Mouse (Mus musculus) MEL (cell line): Measurements from ENCODE around the gene Gpx4. TPM values are rescaled to one million over a fixed set of nuclear protein-coding genes. Genes with fewer than 3 reads are reported as not detected.

Experiments used
- DNase-seq: peaks from one replicate; pipeline ENCODE4 v3.0.0; 2011; ENCODE audit warnings: low read depth, low spot score
- H3K27ac ChIP-seq: 2 replicates; pipeline ENCODE4 v1.5.1; 2012; ENCODE audit warnings: low read depth, mild to moderate bottlenecking, control low read depth, low read length, moderate library complexity; ENCODE audit not compliant: control insufficient read depth
- H3K27me3 ChIP-seq, 2 experiments: fragments of 150-350 bp in 1 of 2; sonication (generic) in 1 of 2; 2 replicates each; pipeline ENCODE4 v1.6.1; 2012; ENCODE audit warnings: low read length in 2 of 2, mild to moderate bottlenecking in 2 of 2, improper control_type of control experiment in 1 of 2, moderate library complexity in 1 of 2; ENCODE audit not compliant: insufficient read depth in 2 of 2, control insufficient read depth in 1 of 2
- H3K36me3 ChIP-seq, 2 experiments: 2 replicates each; pipeline ENCODE4 v1.6.1; 2012 to 2014; ENCODE audit warnings: low read length in 2 of 2, improper control_type of control experiment in 1 of 2, inconsistent platforms in 1 of 2, mild to moderate bottlenecking in 1 of 2; ENCODE audit not compliant: insufficient read depth in 2 of 2, control insufficient read depth in 1 of 2
- H3K4me1 ChIP-seq, 2 experiments: fragments of 150-350 bp in 1 of 2; sonication (generic) in 1 of 2; 2 replicates each; pipeline ENCODE4 v1.6.1; 2012; ENCODE audit warnings: low read length in 2 of 2, improper control_type of control experiment in 1 of 2, mild to moderate bottlenecking in 1 of 2; ENCODE audit not compliant: insufficient read depth in 2 of 2, control insufficient read depth in 1 of 2
- H3K4me3 ChIP-seq, 2 experiments: fragments of 150-350 bp in 1 of 2; sonication (generic) in 1 of 2; 2 replicates each; pipeline ENCODE4 v1.5.1; 2012; ENCODE audit warnings: low read depth in 2 of 2, low read length in 2 of 2, mild to moderate bottlenecking in 2 of 2, moderate library complexity in 2 of 2, control low read depth in 1 of 2, improper control_type of control experiment in 1 of 2; ENCODE audit not compliant: control insufficient read depth in 1 of 2, insufficient read depth in 1 of 2
- H3K79me2 ChIP-seq: 2 replicates; pipeline ENCODE4 v1.6.1; 2012; ENCODE audit warnings: mild to moderate bottlenecking, low read length, moderate library complexity; ENCODE audit not compliant: control insufficient read depth, poor library complexity, insufficient read depth
- H3K9ac ChIP-seq: 2 replicates; pipeline ENCODE4 v1.6.1; 2012; ENCODE audit warnings: low read depth, mild to moderate bottlenecking, control low read depth, low read length, moderate library complexity; ENCODE audit not compliant: control insufficient read depth, poor library complexity, severe bottlenecking
- H3K9me3 ChIP-seq: fragments of 150-350 bp; sonication (generic); replicated peaks from 2 replicates; pipeline ENCODE4 v1.6.1; 2012; ENCODE audit warnings: mild to moderate bottlenecking, low read length, improper control_type of control experiment, moderate library complexity; ENCODE audit not compliant: insufficient read depth
- BHLHE40 ChIP-seq: IDR thresholded peaks from 2 replicates; pipeline ENCODE4 v1.6.1; 2012; ENCODE audit warnings: low read depth, mild to moderate bottlenecking, inconsistent platforms, low read length, improper control_type of control experiment, borderline replicate concordance
- CHD1 ChIP-seq: IDR thresholded peaks from 2 replicates; pipeline ENCODE4 v1.6.1; 2012; ENCODE audit warnings: low read depth, mild to moderate bottlenecking, inconsistent platforms, low read length, improper control_type of control experiment
- CHD2 ChIP-seq: IDR thresholded peaks from 2 replicates; pipeline ENCODE4 v1.6.1; 2011; ENCODE audit warnings: low read length, improper control_type of control experiment
- CTCF ChIP-seq, 3 experiments: IDR thresholded peaks in 2 of 3; conservative IDR thresholded peaks in 1 of 3; 2 replicates each; pipeline ENCODE4 v1.5.1; 2011 to 2012; ENCODE audit warnings: low read length in 3 of 3, low read depth in 2 of 3, mild to moderate bottlenecking in 2 of 3, improper control_type of control experiment in 1 of 3, inconsistent platforms in 1 of 3, mixed read lengths in 1 of 3, moderate library complexity in 1 of 3; ENCODE audit not compliant: control insufficient read depth in 1 of 3, insufficient read depth in 1 of 3, poor library complexity in 1 of 3, severe bottlenecking in 1 of 3
- E2F4 ChIP-seq: IDR thresholded peaks from 2 replicates; pipeline ENCODE4 v1.6.1; 2011; ENCODE audit warnings: low read depth, low read length, improper control_type of control experiment, borderline replicate concordance
- ELF1 ChIP-seq: IDR thresholded peaks from 2 replicates; pipeline ENCODE4 v1.6.1; 2014; ENCODE audit warnings: low read depth, mild to moderate bottlenecking, inconsistent platforms, low read length, improper control_type of control experiment, moderate library complexity
- EP300 ChIP-seq, 2 experiments: IDR thresholded peaks; 2 replicates each; pipeline ENCODE4 v1.6.1; 2011; ENCODE audit warnings: improper control_type of control experiment in 2 of 2, low read length in 2 of 2, low read depth in 1 of 2, mild to moderate bottlenecking in 1 of 2
- ETS1 ChIP-seq: IDR thresholded peaks from 2 replicates; pipeline ENCODE4 v1.6.1; 2012; ENCODE audit warnings: low read depth, mild to moderate bottlenecking, inconsistent platforms, low read length, improper control_type of control experiment, moderate library complexity
- GABPA ChIP-seq: IDR thresholded peaks from 2 replicates; pipeline ENCODE4 v1.6.1; 2012; ENCODE audit warnings: low read depth, mild to moderate bottlenecking, inconsistent platforms, low read length, improper control_type of control experiment, moderate library complexity
- GATA1 ChIP-seq: IDR thresholded peaks from 2 replicates; pipeline ENCODE4 v1.6.1; 2011; ENCODE audit warnings: low read depth, low read length, improper control_type of control experiment
- HCFC1 ChIP-seq: IDR thresholded peaks from 2 replicates; pipeline ENCODE4 v1.6.1; 2012; ENCODE audit warnings: low read depth, mild to moderate bottlenecking, inconsistent platforms, low read length, improper control_type of control experiment, moderate library complexity
- JUND ChIP-seq: IDR thresholded peaks from 2 replicates; pipeline ENCODE4 v1.6.1; 2011; ENCODE audit warnings: low read depth, mild to moderate bottlenecking, improper control_type of control experiment, low read length
- KAT2A ChIP-seq: conservative IDR thresholded peaks from 2 replicates; pipeline ENCODE4 v1.6.1; 2012; ENCODE audit warnings: low read depth, low read length, improper control_type of control experiment, inconsistent platforms
- MAFK ChIP-seq: IDR thresholded peaks from 2 replicates; pipeline ENCODE4 v1.6.1; 2011; ENCODE audit warnings: low read depth, mild to moderate bottlenecking, low read length, improper control_type of control experiment, borderline replicate concordance
- MAX ChIP-seq: IDR thresholded peaks from 2 replicates; pipeline ENCODE4 v1.6.1; 2011; ENCODE audit warnings: low read length, improper control_type of control experiment
- MAZ ChIP-seq: IDR thresholded peaks from 2 replicates; pipeline ENCODE4 v1.6.1; 2012; ENCODE audit warnings: low read depth, mild to moderate bottlenecking, inconsistent platforms, low read length, improper control_type of control experiment
- MXI1 ChIP-seq: IDR thresholded peaks from 2 replicates; pipeline ENCODE4 v1.6.1; 2011; ENCODE audit warnings: mild to moderate bottlenecking, low read depth, low read length, improper control_type of control experiment
- MYB ChIP-seq: IDR thresholded peaks from 2 replicates; pipeline ENCODE4 v1.6.1; 2011; ENCODE audit warnings: mild to moderate bottlenecking, low read depth, low read length, improper control_type of control experiment
- MYC ChIP-seq: IDR thresholded peaks from 2 replicates; pipeline ENCODE4 v1.6.1; 2011; ENCODE audit warnings: low read depth, mild to moderate bottlenecking, low read length, improper control_type of control experiment, moderate library complexity
- NELFE ChIP-seq: IDR thresholded peaks from 2 replicates; pipeline ENCODE4 v1.6.1; 2011; ENCODE audit warnings: low read depth, low read length, improper control_type of control experiment
- NRF1 ChIP-seq: IDR thresholded peaks from 2 replicates; pipeline ENCODE4 v1.6.1; 2014; ENCODE audit warnings: low read depth, mild to moderate bottlenecking, inconsistent platforms, low read length, improper control_type of control experiment, moderate library complexity; ENCODE audit not compliant: poor library complexity, insufficient read depth, severe bottlenecking
- POLR2A ChIP-seq, 2 experiments: IDR thresholded peaks; 2 replicates each; pipeline ENCODE4 v1.6.1; 2011 to 2012; ENCODE audit warnings: low read length in 2 of 2, mild to moderate bottlenecking in 2 of 2, control low read depth in 1 of 2, improper control_type of control experiment in 1 of 2, low read depth in 1 of 2, moderate library complexity in 1 of 2; ENCODE audit not compliant: control insufficient read depth in 1 of 2, insufficient read depth in 1 of 2, poor library complexity in 1 of 2
- POLR2AphosphoS2 ChIP-seq: IDR thresholded peaks from 2 replicates; pipeline ENCODE4 v1.6.1; 2011; ENCODE audit warnings: low read length, improper control_type of control experiment
- RAD21 ChIP-seq: IDR thresholded peaks from 2 replicates; pipeline ENCODE4 v1.6.1; 2011; ENCODE audit warnings: mild to moderate bottlenecking, low read depth, low read length, improper control_type of control experiment
- RCOR1 ChIP-seq: IDR thresholded peaks from 2 replicates; pipeline ENCODE4 v1.6.1; 2012; ENCODE audit warnings: low read depth, mild to moderate bottlenecking, inconsistent platforms, low read length, improper control_type of control experiment
- SMC3 ChIP-seq: IDR thresholded peaks from 2 replicates; pipeline ENCODE4 v1.6.1; 2011; ENCODE audit warnings: low read depth, low read length, improper control_type of control experiment
- TAL1 ChIP-seq: IDR thresholded peaks from 2 replicates; pipeline ENCODE4 v1.6.1; 2012; ENCODE audit warnings: mild to moderate bottlenecking, inconsistent platforms, low read length, moderate library complexity, mixed read lengths
- TBP ChIP-seq: IDR thresholded peaks from 2 replicates; pipeline ENCODE4 v1.8.0; 2011; ENCODE audit warnings: low read depth, low read length, improper control_type of control experiment
- TCF12 ChIP-seq: IDR thresholded peaks from 2 replicates; pipeline ENCODE4 v1.6.1; 2014; ENCODE audit warnings: low read depth, mild to moderate bottlenecking, inconsistent platforms, low read length, improper control_type of control experiment, moderate library complexity
- UBTF ChIP-seq: IDR thresholded peaks from 2 replicates; pipeline ENCODE4 v1.6.1; 2012; ENCODE audit warnings: low read depth, mild to moderate bottlenecking, inconsistent platforms, low read length, improper control_type of control experiment, moderate library complexity, borderline replicate concordance; ENCODE audit not compliant: insufficient read depth
- USF1 ChIP-seq: IDR thresholded peaks from 2 replicates; pipeline ENCODE4 v1.6.1; 2014; ENCODE audit warnings: low read depth, mild to moderate bottlenecking, inconsistent platforms, low read length, improper control_type of control experiment, moderate library complexity
- USF2 ChIP-seq, 2 experiments: IDR thresholded peaks; 2 replicates each; pipeline ENCODE4 v1.6.1; 2011 to 2012; ENCODE audit warnings: improper control_type of control experiment in 2 of 2, low read length in 2 of 2, borderline replicate concordance in 1 of 2, inconsistent platforms in 1 of 2, low read depth in 1 of 2, mild to moderate bottlenecking in 1 of 2; ENCODE audit not compliant: insufficient read depth in 1 of 2
- ZC3H11A ChIP-seq: IDR thresholded peaks from 2 replicates; pipeline ENCODE4 v1.6.1; 2012; ENCODE audit warnings: low read depth, mild to moderate bottlenecking, inconsistent platforms, low read length, improper control_type of control experiment
- ZKSCAN1 ChIP-seq: IDR thresholded peaks from 2 replicates; pipeline ENCODE4 v1.6.1; 2012; ENCODE audit warnings: low read depth, mild to moderate bottlenecking, inconsistent platforms, low read length, improper control_type of control experiment, moderate library complexity
- ZMIZ1 ChIP-seq: IDR thresholded peaks from 2 replicates; pipeline ENCODE4 v1.6.1; 2012; ENCODE audit warnings: low read depth, mild to moderate bottlenecking, inconsistent platforms, low read length, improper control_type of control experiment, moderate library complexity
- ZNF384 ChIP-seq: IDR thresholded peaks from 2 replicates; pipeline ENCODE4 v1.6.1; 2012; ENCODE audit warnings: low read depth, mild to moderate bottlenecking, inconsistent platforms, low read length, improper control_type of control experiment
- polyA plus RNA-seq, 2 experiments: library from polyadenylated mRNA; stranded (reverse) in 1 of 2; unstranded in 1 of 2; fragments of >175 nt in 1 of 2; fragments of >200 nt in 1 of 2; gene quantifications; 2 replicates each; pipeline versions ENCODE4 v1.2.1 to v1.2.4; 2012; ENCODE audit warnings: low replicate concordance in 2 of 2, low read depth in 1 of 2; ENCODE audit not compliant: insufficient read length in 2 of 2, insufficient read depth in 1 of 2, missing spikeins in 1 of 2
- total RNA-seq: library from RNA; depleted of rRNA; stranded (reverse); fragments of 300-350 nt; gene quantifications from 2 replicates; pipeline ENCODE4 v1.2.3, GENCODE M21; 2012

Gpx4 gene
- total and polyA plus RNA-seq, 3 experiments: 508 to 536 TPM; not detected in 1

- H3K9ac ChIP-seq: peak overlapping the region; percentile 44
- TF ChIP-seq KAT2A: no peak
- TF ChIP-seq UBTF: no peak
- TF ChIP-seq TCF12: peak; percentile 87
- TF ChIP-seq ZC3H11A: no peak
- no peak for TF ChIP-seq ZNF384
- TF ChIP-seq HCFC1: no peak; the same call in 1 of the 2 replicates
- TF ChIP-seq ETS1: peak; percentile 85
- TF ChIP-seq MYB: no peak
- TF ChIP-seq BHLHE40: peak; percentile 52; the same call in 1 of the 2 replicates
- TF ChIP-seq USF1: no peak
- TF ChIP-seq ELF1: no peak
- peak; percentile 67; the same call in 1 of the 2 replicates for TF ChIP-seq MAX
- no peak for TF ChIP-seq NELFE
- no peak for TF ChIP-seq ZKSCAN1
- TF ChIP-seq MYC: peak; percentile 85
- TF ChIP-seq CHD1: no peak
- TF ChIP-seq GATA1: peak; percentile 81
- TF ChIP-seq RAD21: no peak
- no peak for TF ChIP-seq MAFK
- TF ChIP-seq ZMIZ1: no peak
- no peak for TF ChIP-seq POLR2AphosphoS2
- no peak for TF ChIP-seq CTCF (IDR thresholded peaks at IDR 0.05 in 2 of 3, conservative IDR thresholded peaks at IDR 0.05 in 1 of 3; ENCODE audit: control insufficient read depth in 1 of 3, insufficient read depth in 1 of 3, low read depth in 2 of 3, low read length in 3 of 3, poor library complexity in 1 of 3, severe bottlenecking in 1 of 3)
- 0 out of 2 replicates have a peak, but pooled peaks have one; percentile 38 for TF ChIP-seq JUND
- peak; percentile 90 to 93 for TF ChIP-seq EP300 (IDR thresholded peaks at IDR 0.05; ENCODE audit: low read depth in 1 of 2, low read length in 2 of 2)
- no peak for TF ChIP-seq CHD2
- no peak for TF ChIP-seq NRF1
- no peak; the same call in 1 of the 2 replicates for TF ChIP-seq RCOR1
- no peak; a peak in 1 of 4 replicates for TF ChIP-seq POLR2A (IDR thresholded peaks at IDR 0.05; ENCODE audit: control insufficient read depth in 1 of 2, insufficient read depth in 1 of 2, low read depth in 1 of 2, low read length in 2 of 2, poor library complexity in 1 of 2)
- no peak for TF ChIP-seq TBP
- peak; percentile 87 for TF ChIP-seq TAL1
- TF ChIP-seq USF2 (IDR thresholded peaks at IDR 0.05; ENCODE audit: borderline replicate concordance in 1 of 2, insufficient read depth in 1 of 2, low read depth in 1 of 2, low read length in 2 of 2): no peak
- no peak for TF ChIP-seq MAZ
- peak; percentile 69 for TF ChIP-seq MXI1
- TF ChIP-seq SMC3: no peak
- no peak for TF ChIP-seq E2F4
- no peak for TF ChIP-seq GABPA
Observed at GRCm38 (mm10) chr10:80032799-80033480, 14.0 kb upstream of the Gpx4 start.

More at GRCm38 (mm10) chr10:80032799-80033480, 14.0 kb upstream of the Gpx4 start:
- Histone ChIP-seq H3K27ac (peak overlapping the region; percentile 95), H3K36me3 (peaks cover 0 to 26% of the 10 kb centered on the region in 2 experiments; a peak in 3 of 4 replicates), H3K9me3 (no peaks in the 10 kb centered on the region), H3K4me1 (peaks cover 7 to 35% of the 10 kb centered on the region in 2 experiments; a peak in 3 of 4 replicates), H3K79me2 (peaks cover 3% of the 10 kb centered on the region; the same call in 1 of the 2 replicates), H3K4me3 (no peak overlapping the region), H3K27me3 (no peaks in the 10 kb centered on the region)
- DNase-seq: peak; percentile 94
